Mouse (Mus musculus) myocyte (in vitro differentiated cells): ENCODE results near the gene Cplx3.

Source experiments
- MYOG ChIP-seq, 3 experiments: IDR thresholded peaks; one replicate each; pipeline ENCODE4 v1.6.1; 2011; ENCODE audit warnings: control low read depth in 2 of 3, low read depth in 2 of 3, mild to moderate bottlenecking in 2 of 3; ENCODE audit not compliant: insufficient read length in 2 of 3, control insufficient read depth in 1 of 3, insufficient read depth in 1 of 3
- POLR2A ChIP-seq: IDR thresholded peaks from one replicate; pipeline ENCODE4 v1.6.1; 2011; ENCODE audit warnings: low read depth, mild to moderate bottlenecking, control low read depth, moderate library complexity; ENCODE audit not compliant: insufficient read length
- POLR2AphosphoS2 ChIP-seq: IDR thresholded peaks from one replicate; pipeline ENCODE4 v1.6.1; 2011; ENCODE audit warnings: low read depth, control low read depth; ENCODE audit not compliant: insufficient read length

GRCm38 (mm10) chr9:57629118-57629874 lies 23.2 kb upstream of the Cplx3 start:
- TF ChIP-seq MYOG (IDR thresholded peaks at IDR 0.05; ENCODE audit: control insufficient read depth in 1 of 3, insufficient read depth in 1 of 3, insufficient read length in 2 of 3, low read depth in 2 of 3) = no peak
- no peak for TF ChIP-seq POLR2A
- no peak for TF ChIP-seq POLR2AphosphoS2
